Mouse (Mus musculus) CD8-positive naive resting alpha-beta T cell, adult 57 days (primary cell): ENCODE data around the gene Peli3. TPM values are rescaled to one million over a fixed set of nuclear protein-coding genes. Genes with fewer than 3 reads are reported as not detected.

Experiments used
- total RNA-seq: library from RNA; stranded (reverse); gene quantifications from one replicate; pipeline ENCODE4 v1.2.4, GENCODE M21; 2023

The Peli3 gene
- total RNA-seq, result 1.2 TPM

DNA sequence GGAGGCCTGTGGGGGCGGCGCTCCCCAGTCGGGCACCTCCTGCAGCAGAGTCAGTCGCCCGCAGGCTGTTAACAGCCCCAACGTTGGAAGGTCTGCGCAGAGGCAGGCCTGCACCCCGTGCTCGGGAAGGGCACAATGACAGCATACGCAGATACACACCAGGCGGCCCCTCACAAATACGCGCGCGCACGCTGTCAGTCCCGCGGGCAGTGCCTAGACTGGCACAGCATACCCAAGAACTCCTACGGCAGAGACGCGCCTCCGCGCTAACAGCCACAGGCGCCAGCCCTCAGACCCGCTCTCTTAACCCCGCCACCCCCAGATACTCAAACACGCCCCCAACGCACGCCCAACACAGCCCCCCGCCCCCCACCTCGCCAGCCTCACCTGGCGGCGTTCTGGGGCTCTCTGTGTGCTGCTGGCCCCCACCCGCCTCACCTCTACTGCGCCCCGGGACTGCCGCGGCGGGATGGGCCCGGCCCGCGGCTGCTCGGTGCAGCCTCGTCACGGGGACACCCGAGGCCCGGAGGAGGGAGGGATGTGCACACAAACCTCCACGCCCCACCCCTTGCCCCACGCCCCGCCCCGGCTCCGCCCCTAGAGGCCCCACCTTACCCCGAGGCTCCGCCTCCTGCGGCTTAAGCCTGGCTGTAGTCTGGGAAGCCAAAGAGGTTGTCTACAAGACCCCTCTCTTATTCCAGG is at the start of gene Peli3:
TSS of gene Peli3 (minus strand) at position 577 of the 702 bp plus-strand sequence.

DNA sequence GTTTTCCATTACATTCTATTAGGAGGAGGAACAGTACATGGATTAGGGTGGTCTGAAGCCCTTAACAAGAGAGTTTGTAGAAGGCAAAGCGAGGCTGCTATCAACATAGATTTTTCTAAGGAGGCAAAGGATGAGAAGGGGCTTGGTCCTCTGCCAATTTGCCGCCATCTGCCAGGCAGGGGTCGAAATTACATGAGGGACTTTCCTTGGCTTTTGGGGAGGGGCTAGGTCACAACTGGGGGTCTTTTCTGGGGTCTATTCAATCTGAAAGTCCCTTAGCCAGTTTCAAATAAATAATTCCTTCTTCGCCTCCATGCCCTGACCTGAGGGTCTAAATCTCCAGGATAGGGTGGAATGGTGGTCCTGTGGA is 47.3 kb upstream of the Peli3 start, which contains the start of gene Npas4:
TSS of gene Npas4 (minus strand) at position 61 of the 370 bp plus-strand sequence.

DNA sequence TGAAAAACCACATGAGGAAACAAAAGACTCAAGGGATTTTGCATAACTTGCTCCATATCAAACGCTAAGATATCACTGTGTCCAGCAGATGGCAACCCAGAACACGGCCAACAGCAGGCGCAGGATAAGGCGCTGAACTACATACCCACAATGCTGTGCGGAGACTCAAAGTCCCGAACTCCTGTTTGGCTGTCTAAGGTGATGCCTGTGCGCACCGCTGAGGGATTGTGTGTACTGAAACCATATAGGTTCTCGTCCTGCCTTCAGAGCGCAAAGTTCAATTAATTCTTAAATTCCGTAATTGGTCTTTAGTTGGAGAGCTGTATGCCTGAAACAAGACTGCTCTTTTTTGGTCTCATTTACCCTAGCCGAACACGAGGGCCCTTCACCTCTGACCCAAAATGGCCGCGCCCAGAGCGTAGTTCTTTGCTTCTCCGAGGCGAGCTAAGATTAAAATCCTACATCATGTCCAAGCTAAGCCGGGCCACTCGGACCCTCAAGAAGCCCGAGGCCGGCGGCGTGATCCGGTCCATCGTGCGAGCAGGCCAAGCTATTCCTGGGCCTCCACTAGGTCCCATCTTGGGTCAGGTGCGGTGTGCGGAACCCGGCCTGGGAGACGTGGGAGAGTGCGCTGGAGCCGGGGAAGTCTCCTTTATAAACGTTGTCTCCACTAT is 19.1 kb upstream of the Peli3 start, which contains the start of gene Mrpl11:
TSS of gene Mrpl11 (plus strand) at position 220 of the 674 bp plus-strand sequence.

DNA sequence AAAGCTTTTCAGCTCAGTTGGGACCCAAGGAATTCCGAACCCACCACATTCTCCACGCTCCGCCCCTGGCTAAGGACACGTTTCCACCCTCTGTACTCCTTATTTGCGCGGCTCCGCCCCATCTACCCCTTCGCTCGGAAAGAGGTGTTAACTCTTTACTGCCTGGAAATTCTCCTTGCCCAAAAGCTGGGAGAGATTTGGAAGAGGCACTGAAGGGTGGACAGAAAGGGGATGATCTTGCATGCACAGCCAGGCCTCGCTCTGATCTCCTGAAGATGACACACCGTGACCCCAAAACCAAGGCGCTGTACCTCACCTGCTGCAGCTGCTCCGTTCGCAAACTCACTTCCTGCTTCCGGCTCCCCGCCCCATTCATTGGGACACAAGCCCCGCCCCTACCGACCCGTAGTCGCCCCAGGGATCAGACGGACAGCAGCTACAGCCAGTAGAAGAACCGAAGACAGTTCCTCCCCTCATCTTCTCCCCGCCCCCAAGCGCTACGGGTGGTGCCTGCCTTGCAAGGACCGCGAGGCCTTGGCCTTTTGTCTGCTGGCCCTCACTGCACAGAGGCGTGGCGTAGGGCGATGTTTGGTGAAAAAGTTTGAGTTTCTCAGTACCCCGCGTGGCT is 14.9 kb downstream of the Peli3 start, which contains the start of gene Dpp3:
TSS of gene Dpp3 (minus strand) at position 384 of the 628 bp plus-strand sequence.

DNA sequence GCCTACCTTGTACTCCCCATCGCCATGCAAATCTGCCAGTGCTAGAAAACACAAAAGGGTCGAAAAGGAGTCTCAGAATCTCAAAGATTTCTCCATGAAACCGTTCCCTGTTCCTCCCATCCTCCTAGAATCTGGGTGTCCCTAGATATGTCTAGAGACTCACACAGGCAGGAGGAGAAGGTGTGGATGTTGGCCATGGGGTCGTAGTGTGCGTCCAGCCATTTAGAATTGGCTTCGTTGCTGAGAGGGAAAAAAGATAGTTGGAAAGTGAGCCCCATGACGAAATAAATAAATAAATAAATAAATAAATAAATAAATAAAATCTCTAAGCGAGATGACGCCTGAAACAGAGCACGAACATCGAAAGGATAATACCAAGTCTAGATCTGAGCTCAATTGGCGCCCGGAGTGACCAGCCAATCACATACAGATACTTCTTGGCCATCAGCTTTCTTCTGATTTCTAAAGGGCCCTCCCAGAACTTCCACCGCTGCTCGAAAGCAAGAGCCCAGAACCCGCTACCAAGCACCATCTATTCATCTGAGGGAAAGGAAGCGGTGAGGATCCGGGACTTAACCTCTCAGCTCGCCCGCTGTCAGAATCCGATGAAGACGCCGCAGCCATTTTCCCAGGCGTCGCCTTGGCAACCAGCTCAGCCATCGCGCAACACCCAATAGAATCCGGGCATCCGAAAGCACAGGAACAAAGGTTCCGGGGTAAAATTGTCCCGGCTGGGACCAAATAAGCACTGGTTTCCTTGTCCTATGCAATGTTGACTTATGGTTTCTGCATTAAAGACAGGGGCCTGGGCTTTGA is 36.7 kb downstream of the Peli3 start, which contains the start of gene Bbs1:
TSS of gene Bbs1 (minus strand) at position 650 of the 816 bp plus-strand sequence.

Other genes with a start within 250 kb of the Peli3 start
- gene Gm960, start 244.5 kb downstream of the Peli3 start, total RNA-seq, result not detected
- gene Sptbn2, start 232.0 kb downstream of the Peli3 start, total RNA-seq, result not detected
- 22.8 TPM for gene Rbm4b, start 186.6 kb downstream of the Peli3 start, total RNA-seq
- 80.8 TPM for gene Rbm4, start 149.2 kb downstream of the Peli3 start, total RNA-seq
- gene Gm21992, start 131.5 kb downstream of the Peli3 start, total RNA-seq, result 35.5 TPM
- gene Rbm14, start 131.5 kb downstream of the Peli3 start, total RNA-seq, result 76.2 TPM
- 45.2 TPM for gene Ccs, start 103.8 kb downstream of the Peli3 start, total RNA-seq
- not detected for gene Ccdc87, start 103.8 kb downstream of the Peli3 start, total RNA-seq
- 3.5 TPM for gene Ctsf, start 88.0 kb downstream of the Peli3 start, total RNA-seq
- 0.21 TPM for gene Actn3, start 65.2 kb downstream of the Peli3 start, total RNA-seq
- gene Zdhhc24, start 64.5 kb downstream of the Peli3 start, total RNA-seq, result 5.0 TPM
- gene Bbs1, start 36.5 kb downstream of the Peli3 start, total RNA-seq, result 2.1 TPM
- gene Dpp3, start 14.8 kb downstream of the Peli3 start, total RNA-seq, result 66.5 TPM
- gene Mrpl11, start 19.0 kb upstream of the Peli3 start, total RNA-seq, result 27.2 TPM
- gene Npas4, start 47.2 kb upstream of the Peli3 start, total RNA-seq, result 1.6 TPM
- 4.4 TPM for gene Slc29a2, start 80.7 kb upstream of the Peli3 start, total RNA-seq
- 4.3 TPM for gene B4gat1, start 95.7 kb upstream of the Peli3 start, total RNA-seq
- 1.2 TPM for gene AC124502.3, start 95.8 kb upstream of the Peli3 start, total RNA-seq
- 60.1 TPM for gene Brms1, start 98.2 kb upstream of the Peli3 start, total RNA-seq
- 4.6 TPM for gene Rin1, start 107.4 kb upstream of the Peli3 start, total RNA-seq
- gene Cd248, start 125.0 kb upstream of the Peli3 start, total RNA-seq, result not detected
- not detected for gene Tmem151a, start 142.4 kb upstream of the Peli3 start, total RNA-seq
- 26.5 TPM for gene Yif1a, start 145.4 kb upstream of the Peli3 start, total RNA-seq
- 0.92 TPM for gene Cnih2, start 155.4 kb upstream of the Peli3 start, total RNA-seq
- 90.0 TPM for gene Rab1b, start 163.9 kb upstream of the Peli3 start, total RNA-seq
- gene Klc2, start 175.4 kb upstream of the Peli3 start, total RNA-seq, result 27.5 TPM